Mouse (Mus musculus): ENCODE results near the gene Fancd2.
A peak's percentile ranks its signal among the peaks of the same experiment; 100 is the strongest.

The Fancd2 gene

GRCm38 (mm10) chr6:113614152-113614551 is 82.7 kb downstream of the Fancd2 start:
- no peak for DNase-seq

GRCm38 (mm10) chr6:113614997-113615396 is 83.5 kb downstream of the Fancd2 start:
- DNase-seq, result no peak

GRCm38 (mm10) chr6:113615489-113615888 is 84.0 kb downstream of the Fancd2 start:
- DNase-seq, result no peak

- DNase-seq, result no peak
These were observed 91.9 kb downstream of the Fancd2 start for GRCm38 (mm10) chr6:113623386-113623785.

GRCm38 (mm10) chr6:113623941-113624751 is 92.7 kb downstream of the Fancd2 start, which contains the start of gene Vhl:
TSS of gene Vhl (plus strand) at chr6:113623959.
- DNase-seq, result peak; percentile 90

- peak; percentile 22 for DNase-seq
These were observed 93.7 kb downstream of the Fancd2 start for GRCm38 (mm10) chr6:113624989-113625770.

GRCm38 (mm10) chr6:113630322-113630721 is 98.8 kb downstream of the Fancd2 start:
- no peak for DNase-seq

- DNase-seq, result no peak
These were observed 101.4 kb downstream of the Fancd2 start for GRCm38 (mm10) chr6:113632863-113633262.

- DNase-seq, result peak; percentile 94
These were observed 107.0 kb downstream of the Fancd2 start, which contains the start of gene Irak2 for GRCm38 (mm10) chr6:113638302-113639040. TSS of gene Irak2 (plus strand) at chr6:113638467.

- DNase-seq, result no peak
These were observed 107.7 kb downstream of the Fancd2 start for GRCm38 (mm10) chr6:113639201-113639600.

GRCm38 (mm10) chr6:113642605-113643004 is 111.1 kb downstream of the Fancd2 start:
- DNase-seq, result no peak

- no peak for DNase-seq
These were observed 111.5 kb downstream of the Fancd2 start for GRCm38 (mm10) chr6:113643021-113643420.

- no peak for DNase-seq
These were observed 112.5 kb downstream of the Fancd2 start for GRCm38 (mm10) chr6:113643967-113644366.

GRCm38 (mm10) chr6:113644808-113645207 is 113.3 kb downstream of the Fancd2 start:
- no peak for DNase-seq

Data from retina, postnatal 1 day (tissue).